28 mouse cellular contexts compared by ENCODE assay signal in the genomic region with DNA sequence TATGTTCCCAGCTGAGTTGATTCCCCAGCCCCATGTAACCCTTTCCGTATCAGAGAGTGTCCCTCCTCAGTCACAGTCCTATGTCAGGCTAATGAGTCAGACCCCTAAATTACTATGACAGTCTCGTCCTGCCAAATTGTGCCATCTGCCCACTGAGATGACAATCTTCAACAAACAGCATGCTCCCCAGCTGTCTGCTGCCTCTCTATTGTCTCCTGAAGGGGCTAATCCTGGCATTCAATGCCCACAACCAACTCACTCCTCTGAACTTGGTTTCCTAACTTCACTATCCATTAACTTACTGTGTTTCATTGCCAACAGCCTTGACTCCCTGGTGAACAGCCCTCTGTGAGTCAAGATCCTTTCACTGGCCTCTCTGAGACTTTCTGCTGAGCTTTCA. TPM values are rescaled to one million over a fixed set of nuclear protein-coding genes. Genes with fewer than 3 reads are reported as not detected.
DNase-seq lines count a peak whose midpoint lies in the region; ATAC-seq and TF ChIP-seq lines count a peak whose summit lies in the region.
"Had no signal": no experiment of that assay in that cellular context is flagged by ENCODE, and none has a peak within 500 bp of the region (broad histone marks: within the 10 kb centered on the region; RNA-seq: fewer than 3 reads in every experiment).

No protein-coding gene starts in this region.

- WGBS in stomach, embryonic 16.5 days: 71% methylated on average over 2 of the region's 2 CpGs
- WGBS in stomach, postnatal 0 days: 77% methylated on average over 2 of the region's 2 CpGs

- no peaks in the 10 kb centered on the region for H3K9me3 ChIP-seq in stomach, embryonic 16.5 days (replicated peaks; ENCODE audit: control insufficient read depth, low read length)
- H3K9me3 ChIP-seq in stomach, postnatal 0 days (ENCODE audit: control insufficient read depth, low read length): no peaks in the 10 kb centered on the region
- H3K9me3 ChIP-seq: heart, embryonic 12.5 days; hindbrain, embryonic 15.5 days; intestine, embryonic 15.5 days; limb, embryonic 10.5 days; limb, embryonic 15.5 days; liver, embryonic 15.5 days; neural tube, embryonic 12.5 days had no signal

- no peaks in the 10 kb centered on the region for H3K27me3 ChIP-seq in stomach, embryonic 16.5 days (ENCODE audit: control insufficient read depth, insufficient read depth, low read length)
- H3K27me3 ChIP-seq in stomach, postnatal 0 days (ENCODE audit: control insufficient read depth, insufficient read depth, low read length): no peaks in the 10 kb centered on the region
- H3K27me3 ChIP-seq: heart, embryonic 12.5 days; hindbrain, embryonic 15.5 days; intestine, embryonic 15.5 days; neural tube, embryonic 12.5 days had no signal

- no peak for TF ChIP-seq EP300 in stomach, postnatal 0 days (optimal IDR thresholded peaks at IDR 0.05)

- peaks cover 27% of the 10 kb centered on the region for H3K4me1 ChIP-seq in stomach, embryonic 16.5 days (ENCODE audit: control insufficient read depth, insufficient read depth, low read length)
- H3K4me1 ChIP-seq in stomach, postnatal 0 days (replicated peaks; ENCODE audit: control insufficient read depth, insufficient read depth): peaks cover 9% of the 10 kb centered on the region; the same call in 1 of the 2 replicates

- no peak overlapping the region for H3K4me3 ChIP-seq in stomach, embryonic 16.5 days (replicated peaks; ENCODE audit: low read length)
- H3K4me3 ChIP-seq in stomach, postnatal 0 days (ENCODE audit: low read depth, low read length): no peak overlapping the region
- H3K4me3 ChIP-seq: erythroblast, embryonic 14.5 days; heart, adult 2 months; heart, embryonic 12.5 days; hindbrain, embryonic 15.5 days; intestine, embryonic 15.5 days; limb, embryonic 10.5 days; limb, embryonic 15.5 days; liver, embryonic 15.5 days; neural tube, embryonic 12.5 days had no signal

- no peak for TF ChIP-seq CTCF in stomach, postnatal 0 days (IDR thresholded peaks at IDR 0.05; ENCODE audit: low read depth)

- no peak for ATAC-seq in stomach, embryonic 16.5 days (ENCODE audit: insufficient read depth, low FRiP score)
- ATAC-seq in stomach, postnatal 0 days (ENCODE audit: low FRiP score, low TSS enrichment): no peak
- ATAC-seq: forebrain, embryonic 16.5 days; intestine, embryonic 15.5 days had no signal

- no peaks in the 10 kb centered on the region for H3K36me3 ChIP-seq in stomach, embryonic 16.5 days (ENCODE audit: control insufficient read depth, insufficient read depth, low read length)
- no peaks in the 10 kb centered on the region for H3K36me3 ChIP-seq in stomach, postnatal 0 days (ENCODE audit: control insufficient read depth, insufficient read depth, low read length)
- H3K36me3 ChIP-seq: intestine, embryonic 15.5 days; liver, embryonic 15.5 days had no signal

- no peak overlapping the region for H3K27ac ChIP-seq in stomach, embryonic 16.5 days (ENCODE audit: low read length)
- H3K27ac ChIP-seq in stomach, postnatal 0 days (replicated peaks): no peak overlapping the region
- H3K27ac ChIP-seq: heart, adult 2 months; hindbrain, embryonic 15.5 days; intestine, embryonic 15.5 days; limb, embryonic 10.5 days; limb, embryonic 15.5 days; liver, embryonic 15.5 days; neural tube, embryonic 12.5 days had no signal

- peak; percentile 37 to 52 for DNase-seq in cerebellum, postnatal 14 days
- no peak for DNase-seq in cerebellum, adult 11-12 months
- peak; percentile 46 for DNase-seq in layer of hippocampus, adult 9-11 months
- DNase-seq in layer of hippocampus, adult 11-12 months (ENCODE audit: low spot score): no peak
- DNase-seq in stomach, postnatal 0 days (ENCODE audit: low spot score): no peak
- no peak for DNase-seq in frontal cortex, postnatal 36 days (ENCODE audit: low spot score in 2 of 2)
- DNase-seq: adrenal gland, postnatal 36 days; B cell, adult 2 months; cerebellum, adult 9-10 months; heart, adult 2 months; heart, postnatal 4 days; kidney, adult 8-10 months; kidney, postnatal 10 days; lung, embryonic 14.5 days; lung, postnatal 14 days; midbrain, embryonic 14.5 days; right cerebral cortex, postnatal 14 days; thymus, postnatal 25 days had no signal

- H3K9ac ChIP-seq in stomach, embryonic 16.5 days (ENCODE audit: low read length): peak overlapping the region; percentile 31; the same call in 1 of the 2 replicates
- no peak overlapping the region for H3K9ac ChIP-seq in stomach, postnatal 0 days (ENCODE audit: low read length)
- H3K9ac ChIP-seq: heart, embryonic 12.5 days; hindbrain, embryonic 15.5 days; intestine, embryonic 15.5 days; limb, embryonic 15.5 days; liver, embryonic 15.5 days; lung, embryonic 14.5 days; neural tube, embryonic 12.5 days had no signal

- no peak overlapping the region for H3K4me2 ChIP-seq in stomach, embryonic 16.5 days (ENCODE audit: low read depth, low read length)
- no peak overlapping the region for H3K4me2 ChIP-seq in stomach, postnatal 0 days (replicated peaks; ENCODE audit: low read depth)
- H3K4me2 ChIP-seq: heart, embryonic 12.5 days; hindbrain, embryonic 15.5 days; intestine, embryonic 15.5 days; limb, embryonic 15.5 days; liver, embryonic 15.5 days; lung, embryonic 14.5 days; neural tube, embryonic 12.5 days had no signal

RNA-seq across cellular contexts. Expression of gene Limk1, which starts 4.0 kb away (rescaled TPM):
- 3.7 and 4.1 TPM in 2 replicates for polyA plus RNA-seq in stomach, embryonic 16.5 days (2015; fragmentation: Nextera tagmentation; extraction: Ambion mirVana)
- 1.9 and 2.2 TPM in 2 replicates for polyA plus RNA-seq in stomach, postnatal 0 days (2015; fragmentation: Nextera tagmentation; extraction: Ambion mirVana)

RNA-seq across cellular contexts. Expression of gene Eif4h, which starts 45.1 kb away (rescaled TPM):
- 378 and 395 TPM in 2 replicates for polyA plus RNA-seq in stomach, embryonic 16.5 days (2015; fragmentation: Nextera tagmentation; extraction: Ambion mirVana)
- polyA plus RNA-seq in stomach, postnatal 0 days (2015; fragmentation: Nextera tagmentation; extraction: Ambion mirVana): 238 and 242 TPM in 2 replicates

Comparison
In these comparisons a context has a peak if more than half of its experiments do, and no peak if none do; other contexts are left out.
1. DNase-seq: peak in cerebellum, postnatal 14 days (2 of 2) and layer of hippocampus, adult 9-11 months (single experiment); none in cerebellum, adult 11-12 months (single experiment), layer of hippocampus, adult 11-12 months (single experiment), stomach, postnatal 0 days (single experiment) and frontal cortex, postnatal 36 days (0 of 2).